Mouse (Mus musculus): Measurements from ENCODE around the gene Ncapd3.

Gene Ncapd3

DNA sequence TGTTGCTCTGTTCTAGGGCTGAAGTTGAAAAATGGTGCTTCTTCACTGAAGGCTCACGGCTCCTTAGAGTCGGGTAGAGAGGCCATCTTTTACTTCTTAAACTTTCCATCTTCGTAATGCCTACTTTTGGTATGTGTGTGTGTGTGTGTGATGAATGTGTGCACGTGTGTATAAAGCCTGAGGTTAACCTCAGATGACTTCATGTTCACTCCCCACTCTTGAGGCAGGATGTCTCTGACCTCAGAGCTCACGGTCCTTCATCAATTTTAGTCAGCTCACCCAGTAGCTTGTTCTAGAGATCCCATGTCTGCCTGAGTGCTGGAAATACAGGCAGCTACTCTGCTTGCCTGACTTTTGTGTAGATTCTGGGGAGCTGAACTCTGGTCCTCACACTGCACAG lies 13.9 kb downstream of the Ncapd3 start:
- DNase-seq (ENCODE audit: low read depth): peak; percentile 64

DNA sequence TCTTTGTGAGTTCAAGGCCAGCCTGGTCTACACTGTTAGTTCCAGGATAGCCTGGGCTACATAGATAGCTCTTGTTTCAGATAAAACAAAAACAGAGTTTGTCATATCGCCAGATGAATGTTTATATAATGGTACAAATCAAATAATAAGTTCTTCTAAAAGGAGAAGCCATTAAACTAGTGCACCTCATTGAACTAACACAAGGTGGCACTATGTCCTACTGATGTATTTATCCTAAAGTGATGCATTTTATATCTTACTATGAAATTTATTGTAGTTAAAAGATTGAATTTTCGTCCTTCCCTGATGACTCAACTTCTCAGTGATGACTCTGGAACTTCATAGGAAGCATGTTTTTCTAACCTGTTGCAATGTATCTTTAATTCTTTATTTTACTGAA lies 19.5 kb downstream of the Ncapd3 start:
- DNase-seq (ENCODE audit: low read depth): no peak

GRCm38 (mm10) chr9:27058341-27058740 lies 28.4 kb downstream of the Ncapd3 start:
- no peak for DNase-seq (ENCODE audit: low read depth)

DNA sequence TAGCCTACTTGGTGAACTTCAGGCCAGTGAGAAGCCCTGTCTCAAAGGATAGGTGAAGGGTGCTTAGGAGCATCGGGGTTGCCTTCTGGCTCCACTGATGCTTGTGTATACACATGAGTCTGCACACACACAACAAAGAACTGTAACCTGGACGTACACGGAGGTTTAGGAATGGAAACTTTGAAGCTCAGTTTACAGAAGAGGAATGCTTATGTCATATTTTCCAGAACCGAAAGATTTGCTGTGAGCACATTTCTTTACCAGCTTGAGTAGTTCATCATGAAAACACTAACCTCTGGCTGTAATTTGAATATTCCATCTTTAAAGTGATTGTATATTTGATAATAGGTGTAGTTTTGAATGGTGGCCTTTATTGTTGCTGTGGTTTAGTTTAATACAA lies 40.9 kb downstream of the Ncapd3 start:
- DNase-seq (ENCODE audit: low read depth): no peak

GRCm38 (mm10) chr9:27074677-27075076 lies 44.7 kb downstream of the Ncapd3 start:
- DNase-seq (ENCODE audit: low read depth): no peak

DNA sequence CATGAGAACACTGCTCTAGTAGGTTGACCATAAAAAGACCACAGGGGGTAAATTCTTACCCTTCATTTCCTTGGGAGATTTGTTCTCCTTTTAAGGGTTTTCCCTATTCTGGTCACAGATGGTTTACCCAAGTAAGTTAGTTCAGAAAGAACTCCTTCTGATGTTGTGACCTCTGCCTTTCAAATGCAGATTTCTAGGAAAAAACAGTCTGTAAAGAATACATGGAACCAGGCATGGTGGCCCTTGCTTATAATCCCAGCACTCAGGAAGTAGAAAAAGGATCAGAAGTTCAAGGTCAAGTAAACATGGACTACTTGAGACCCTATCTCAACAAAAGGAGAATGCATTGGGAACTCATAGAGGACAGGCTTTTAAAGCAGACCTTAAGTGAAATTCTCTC lies 45.8 kb downstream of the Ncapd3 start:
- DNase-seq (ENCODE audit: low read depth): no peak

- no peak for DNase-seq (ENCODE audit: low read depth)
These were observed 56.3 kb downstream of the Ncapd3 start for GRCm38 (mm10) chr9:27086256-27086655.

GRCm38 (mm10) chr9:27087402-27087801 lies 57.4 kb downstream of the Ncapd3 start:
- no peak for DNase-seq (ENCODE audit: low read depth)

DNA sequence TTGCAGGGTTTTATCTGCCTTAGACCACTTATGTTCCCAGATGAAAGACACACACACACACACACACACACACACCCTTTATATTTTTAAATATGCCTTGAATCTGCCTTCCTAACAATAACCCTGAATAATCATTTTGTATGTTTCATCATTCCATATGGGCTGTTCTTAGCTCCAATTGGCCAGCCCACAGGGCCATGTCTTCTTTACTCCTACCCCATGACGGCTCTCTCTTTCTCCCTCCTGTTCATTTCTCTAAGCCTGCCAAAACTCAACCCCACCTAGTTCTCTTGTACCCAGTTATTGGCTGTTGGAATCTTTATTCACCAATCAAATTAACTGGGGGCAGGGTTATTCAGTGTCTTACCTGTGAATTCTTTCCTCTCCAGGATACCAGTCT lies 60.2 kb downstream of the Ncapd3 start:
- no peak for DNase-seq (ENCODE audit: low read depth)

GRCm38 (mm10) chr9:27090801-27091775 lies 61.1 kb downstream of the Ncapd3 start:
- no peak for DNase-seq (ENCODE audit: low read depth)

- DNase-seq (ENCODE audit: low read depth): no peak
These were observed 62.9 kb downstream of the Ncapd3 start for GRCm38 (mm10) chr9:27092916-27093315.

DNA sequence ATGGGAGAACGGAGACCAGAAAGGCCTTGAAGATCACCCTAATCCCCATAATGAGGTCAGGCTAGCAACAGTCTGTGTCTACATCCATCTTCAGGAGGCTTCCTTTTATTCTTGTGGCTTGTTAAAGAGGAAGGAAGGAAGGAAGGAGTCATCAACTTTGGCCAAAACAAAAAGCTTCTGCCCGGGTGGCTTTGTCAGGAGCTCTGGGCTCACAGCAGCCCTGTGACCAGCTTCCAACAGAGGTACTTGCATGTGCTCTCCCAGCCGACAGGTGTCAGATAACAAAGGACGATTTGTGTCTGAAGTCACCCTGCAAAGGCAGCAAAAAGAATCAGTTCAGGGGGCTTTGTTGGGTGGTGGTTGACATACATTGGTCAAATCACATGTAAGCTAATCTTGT lies 68.1 kb downstream of the Ncapd3 start:
- DNase-seq (ENCODE audit: low read depth): no peak

DNA sequence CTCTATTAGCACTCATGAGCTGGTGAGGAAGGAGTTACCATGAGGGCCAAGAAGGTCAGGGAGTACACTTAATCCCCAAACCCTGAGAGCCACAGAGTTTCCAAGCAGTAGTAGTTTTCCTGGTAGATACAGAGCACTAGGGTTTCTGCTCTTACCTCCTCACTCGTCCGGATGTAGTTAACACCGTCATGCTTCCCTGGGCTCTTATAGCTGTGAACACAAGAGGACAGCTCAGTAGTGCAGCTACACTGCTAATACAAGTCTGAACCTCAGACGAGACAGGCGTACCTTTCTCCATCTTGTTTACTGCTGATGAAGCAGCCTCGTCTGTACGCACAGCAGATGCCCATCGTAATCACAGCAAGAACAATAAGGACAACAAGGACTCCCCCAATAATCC lies 68.6 kb downstream of the Ncapd3 start:
- DNase-seq (ENCODE audit: low read depth): no peak

GRCm38 (mm10) chr9:27099474-27099873 lies 69.5 kb downstream of the Ncapd3 start:
- no peak for DNase-seq (ENCODE audit: low read depth)

DNA sequence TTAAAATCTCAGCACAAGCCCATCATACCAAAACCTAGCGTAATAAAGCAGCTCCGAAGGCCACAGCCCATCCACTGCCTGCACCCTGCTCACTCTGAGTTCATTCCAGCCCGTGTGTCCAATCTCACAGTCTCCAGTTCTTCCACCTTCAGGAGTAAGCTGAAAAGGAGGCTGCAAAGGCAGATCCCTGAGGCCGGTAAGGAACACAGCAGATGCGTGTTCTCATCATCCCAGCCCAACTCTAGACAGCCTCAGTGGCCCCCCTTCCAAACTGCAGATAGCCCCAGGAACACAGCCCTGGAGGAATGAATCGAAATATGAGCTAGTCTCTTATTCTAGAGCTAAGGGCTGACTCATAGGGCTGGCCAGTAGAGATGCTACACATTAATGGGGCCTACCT lies 71.5 kb downstream of the Ncapd3 start:
- no peak for DNase-seq (ENCODE audit: low read depth)

DNA sequence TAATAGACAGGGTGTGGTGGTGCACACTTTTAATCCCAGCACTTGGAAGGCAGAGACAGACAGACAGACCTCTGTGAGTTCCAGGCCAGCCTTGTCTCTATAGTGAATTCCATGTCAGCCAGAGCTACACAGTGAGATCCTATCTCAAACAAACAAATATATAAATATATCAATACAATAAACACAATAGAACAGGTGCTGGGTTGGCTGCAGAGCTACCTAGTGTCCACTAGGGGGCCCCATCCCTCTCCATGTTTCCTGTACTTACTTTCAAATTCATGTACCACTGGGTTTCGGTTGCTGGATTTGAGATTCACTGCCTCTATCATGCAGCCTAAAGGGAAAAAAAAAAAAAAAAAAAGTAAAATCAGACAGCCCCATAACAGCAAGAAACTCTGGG lies 76.1 kb downstream of the Ncapd3 start:
- peak; percentile 63 for DNase-seq (ENCODE audit: low read depth)

GRCm38 (mm10) chr9:27108451-27108850 lies 78.5 kb downstream of the Ncapd3 start:
- no peak for DNase-seq (ENCODE audit: low read depth)

- no peak for DNase-seq (ENCODE audit: low read depth)
These were observed 79.8 kb downstream of the Ncapd3 start for GRCm38 (mm10) chr9:27109533-27110514.

DNA sequence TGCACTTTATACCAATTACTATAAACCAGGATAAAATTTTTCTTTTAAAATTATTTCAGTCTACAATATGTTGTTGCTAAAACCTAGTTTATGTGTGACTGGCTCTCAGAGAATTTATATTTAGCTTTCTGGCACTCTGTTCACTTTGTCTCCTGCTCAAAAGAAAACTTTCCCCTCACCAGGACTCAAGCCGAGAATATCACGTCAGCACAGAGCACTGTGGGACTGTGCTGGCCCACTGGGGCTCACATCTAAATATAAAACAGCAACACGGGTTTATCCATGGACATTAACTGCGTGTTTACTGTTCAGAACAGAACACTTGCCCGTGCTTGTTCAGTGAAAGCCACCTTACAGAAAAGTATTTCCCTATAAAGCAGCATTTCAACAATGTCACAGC lies 80.7 kb downstream of the Ncapd3 start:
- DNase-seq (ENCODE audit: low read depth): no peak

GRCm38 (mm10) chr9:27111756-27112155 lies 81.8 kb downstream of the Ncapd3 start:
- DNase-seq (ENCODE audit: low read depth): no peak

DNA sequence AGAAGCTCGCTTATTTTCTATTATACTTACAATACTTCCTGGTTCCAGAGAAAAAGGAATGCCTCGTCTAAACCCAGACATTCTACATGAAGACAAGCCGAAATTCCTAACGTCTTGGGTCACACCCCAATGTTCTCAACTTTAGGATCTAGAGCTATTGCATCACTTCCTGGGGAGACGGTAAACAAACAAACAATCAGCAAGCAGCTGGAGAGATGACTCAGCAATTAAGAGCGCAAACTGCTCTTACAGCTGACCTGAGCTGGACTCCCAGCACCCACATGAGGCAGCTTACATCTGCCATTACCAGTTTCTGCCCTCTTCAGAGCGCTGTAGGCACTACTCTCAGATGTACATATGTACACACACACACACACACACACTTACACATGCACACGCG lies 91.3 kb downstream of the Ncapd3 start:
- no peak for DNase-seq (ENCODE audit: low read depth)

DNA sequence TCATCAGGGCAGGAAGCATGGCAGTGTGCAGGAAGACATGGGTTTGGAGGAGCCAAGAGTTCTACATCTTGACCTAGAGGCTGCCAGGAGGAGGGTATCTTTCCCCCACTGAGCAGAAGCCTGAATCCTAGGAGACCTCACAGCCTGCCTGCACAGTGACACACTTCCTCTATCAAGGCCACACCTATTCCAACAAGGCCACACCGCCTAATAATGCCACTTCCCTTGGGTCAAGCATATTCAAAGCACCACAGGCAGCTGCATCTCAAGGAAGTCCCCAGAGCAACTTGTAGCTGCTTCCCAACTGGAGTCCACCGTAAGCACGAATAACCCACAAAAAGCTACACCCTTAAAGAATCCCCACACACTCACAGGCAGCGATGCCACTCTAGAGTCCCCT lies 92.1 kb downstream of the Ncapd3 start:
- DNase-seq (ENCODE audit: low read depth): no peak

DNA sequence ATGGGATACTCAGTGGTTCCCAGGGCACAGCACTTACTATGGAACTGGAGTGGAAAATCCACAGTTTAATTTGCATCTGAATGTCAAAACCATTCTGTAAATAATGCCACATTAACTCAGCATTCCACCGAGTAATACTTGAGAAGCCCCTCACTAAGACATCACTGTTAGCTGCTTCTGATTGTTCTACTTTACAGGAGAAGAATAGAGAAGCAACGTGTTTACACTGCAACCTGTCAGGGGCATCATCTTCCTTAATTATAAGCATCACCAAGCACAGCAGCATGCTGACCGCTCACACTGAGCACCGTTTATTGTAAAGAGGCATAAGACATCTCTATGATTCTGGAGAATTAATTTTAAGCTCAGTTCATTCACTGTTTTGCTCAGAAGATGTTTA lies 93.0 kb downstream of the Ncapd3 start:
- DNase-seq (ENCODE audit: low read depth): no peak

Data from induced T-regulatory cell, adult 2 months (primary cell).